In genomic region chr1:11406026-11406425, GRCm38 (mm10) we compare ENCODE assay signal across 34 mouse cellular contexts. TPM values are rescaled to one million over a fixed set of nuclear protein-coding genes. Genes with fewer than 3 reads are reported as not detected.
"Had no signal": no experiment of that assay in that cellular context is flagged by ENCODE, and none has a peak within 500 bp of the region (broad histone marks: within the 10 kb centered on the region; RNA-seq: fewer than 3 reads in every experiment).

No protein-coding gene starts in this region.

- H3K4me2 ChIP-seq: limb, embryonic 12.5 days; limb, embryonic 13.5 days; limb, embryonic 15.5 days; liver, embryonic 11.5 days; liver, embryonic 12.5 days; liver, embryonic 13.5 days; liver, embryonic 15.5 days; lung, embryonic 14.5 days; lung, embryonic 15.5 days; midbrain, embryonic 12.5 days; midbrain, embryonic 13.5 days; neural tube, embryonic 12.5 days had no signal

- H3K9me3 ChIP-seq: limb, embryonic 10.5 days; limb, embryonic 12.5 days; limb, embryonic 13.5 days; limb, embryonic 15.5 days; liver, embryonic 12.5 days; liver, embryonic 13.5 days; liver, embryonic 15.5 days; lung, embryonic 15.5 days; megakaryocyte, embryonic 14.5 days; midbrain, embryonic 12.5 days; midbrain, embryonic 13.5 days; neural tube, embryonic 12.5 days had no signal

- H3K36me3 ChIP-seq: limb, embryonic 10.5 days; limb, embryonic 12.5 days; limb, embryonic 13.5 days; limb, embryonic 15.5 days; liver, embryonic 12.5 days; liver, embryonic 13.5 days; liver, embryonic 15.5 days; lung, embryonic 15.5 days; midbrain, embryonic 12.5 days; midbrain, embryonic 13.5 days; neural tube, embryonic 12.5 days had no signal

- H3K27me3 ChIP-seq: limb, embryonic 12.5 days; limb, embryonic 13.5 days; limb, embryonic 15.5 days; liver, embryonic 12.5 days; liver, embryonic 13.5 days; liver, embryonic 15.5 days; lung, embryonic 15.5 days; megakaryocyte, embryonic 14.5 days; midbrain, embryonic 12.5 days; midbrain, embryonic 13.5 days; neural tube, embryonic 12.5 days had no signal

- H3K4me3 ChIP-seq: left cerebral cortex, adult 2 months; limb, embryonic 10.5 days; limb, embryonic 12.5 days; limb, embryonic 13.5 days; limb, embryonic 15.5 days; liver, embryonic 12.5 days; liver, embryonic 13.5 days; liver, embryonic 15.5 days; lung, embryonic 15.5 days; megakaryocyte, embryonic 14.5 days; midbrain, embryonic 12.5 days; midbrain, embryonic 13.5 days; myocyte; neural tube, embryonic 12.5 days had no signal

- DNase-seq: layer of hippocampus, postnatal 36 days; left cerebral cortex, postnatal 4 days; liver; liver, embryonic 13.5 days; liver, postnatal 0 days; lung, adult 18-20 months; lung, adult 2 months; lung, embryonic 14.5 days; lung, postnatal 10 days; lung, postnatal 14 days; lung, postnatal 36 days; lung, postnatal 4 days had no signal

- H3K4me1 ChIP-seq: limb, embryonic 10.5 days; limb, embryonic 12.5 days; limb, embryonic 13.5 days; limb, embryonic 15.5 days; liver, embryonic 12.5 days; liver, embryonic 13.5 days; liver, embryonic 15.5 days; lung, embryonic 15.5 days; megakaryocyte, embryonic 14.5 days; midbrain, embryonic 12.5 days; midbrain, embryonic 13.5 days; neural tube, embryonic 12.5 days had no signal

- ATAC-seq: liver, embryonic 12.5 days; liver, postnatal 0 days; lung, postnatal 0 days; midbrain, embryonic 13.5 days had no signal

- H3K27ac ChIP-seq: left cerebral cortex, adult 2 months; limb, embryonic 10.5 days; limb, embryonic 12.5 days; limb, embryonic 13.5 days; limb, embryonic 15.5 days; liver, embryonic 12.5 days; liver, embryonic 13.5 days; liver, embryonic 14.5 days; liver, embryonic 15.5 days; lung, embryonic 15.5 days; macrophage; midbrain, embryonic 12.5 days; midbrain, embryonic 13.5 days; neural tube, embryonic 12.5 days had no signal

- H3K9ac ChIP-seq: limb, embryonic 12.5 days; limb, embryonic 13.5 days; limb, embryonic 15.5 days; liver, embryonic 12.5 days; liver, embryonic 13.5 days; liver, embryonic 14.5 days; liver, embryonic 15.5 days; liver, postnatal 0 days; lung, embryonic 14.5 days; lung, embryonic 15.5 days; midbrain, embryonic 12.5 days; midbrain, embryonic 13.5 days; neural tube, embryonic 12.5 days had no signal

RNA-seq across cellular contexts. Expression of gene A830018L16Rik, which starts 7.9 kb away (rescaled TPM):
- total RNA-seq: liver, adult 2 months; megakaryocyte progenitor cell, adult 5-6 weeks; megakaryocyte, adult 5-6 weeks; megakaryocyte-erythroid progenitor cell, adult 5-6 weeks had no signal
- polyA plus RNA-seq: liver, adult 2 months; liver, embryonic 12.5 days; liver, embryonic 14.5 days; liver, embryonic 16.5 days; liver, postnatal 0 days; macrophage; myocyte had no signal
